Mouse (Mus musculus) layer of hippocampus, postnatal 14 days (tissue): Measurements from ENCODE around the gene Jagn1. TPM values are rescaled to one million over a fixed set of nuclear protein-coding genes. Genes with fewer than 3 reads are reported as not detected.

ENCODE experiments used
- DNase-seq, 2 experiments: peaks; one replicate each; pipeline ENCODE4 v3.0.0; 2021 to 2022; ENCODE audit warnings: low spot score in 2 of 2, mixed read lengths in 1 of 2
- total RNA-seq, 2 experiments: library from RNA; stranded (reverse); gene quantifications; 2 replicates each; pipeline ENCODE4 v1.2.3; 2021

Gene Jagn1
- total RNA-seq, 2 experiments from 2014 or later = 45.6 to 53.3 TPM

DNA sequence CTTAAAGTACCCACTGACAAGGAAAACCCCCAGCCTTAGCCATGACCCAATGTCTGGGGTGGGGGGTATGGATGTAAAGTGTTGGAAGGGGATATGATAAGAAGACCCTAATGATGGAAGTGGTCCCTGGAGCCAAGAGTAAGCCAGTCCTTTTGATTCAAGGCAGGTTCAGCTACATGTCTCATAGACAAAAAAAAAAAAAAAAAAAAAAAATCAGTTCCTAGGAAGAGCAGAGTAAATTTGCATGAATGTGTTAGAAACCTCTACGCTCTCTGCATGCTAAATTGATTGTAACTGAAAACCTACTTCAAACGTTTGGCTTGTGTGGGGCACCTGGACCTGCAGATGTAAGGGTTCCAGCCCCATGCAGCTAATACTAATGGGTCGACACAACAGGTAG is 10.6 kb upstream of the Jagn1 start:
- DNase-seq = no peak

DNA sequence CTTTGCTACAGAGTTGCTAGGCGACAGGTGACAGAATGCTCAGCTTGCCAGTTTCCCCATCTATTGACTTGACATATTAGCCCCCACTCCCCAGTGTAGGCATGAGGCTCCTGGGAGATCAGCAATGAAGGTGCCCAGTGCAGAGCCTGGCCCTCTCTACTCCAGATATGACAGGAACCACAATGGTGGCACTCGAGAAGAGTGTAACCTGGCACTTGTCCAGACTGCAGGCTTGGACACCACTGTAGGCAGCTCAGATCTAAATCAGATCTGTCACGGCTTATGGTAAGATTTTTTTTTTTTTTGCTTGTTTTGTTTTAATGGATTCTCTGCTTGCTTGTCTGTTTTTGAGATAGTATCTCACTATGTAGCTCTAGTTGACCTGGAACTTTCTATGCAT is 8.7 kb upstream of the Jagn1 start:
- no peak for DNase-seq

DNA sequence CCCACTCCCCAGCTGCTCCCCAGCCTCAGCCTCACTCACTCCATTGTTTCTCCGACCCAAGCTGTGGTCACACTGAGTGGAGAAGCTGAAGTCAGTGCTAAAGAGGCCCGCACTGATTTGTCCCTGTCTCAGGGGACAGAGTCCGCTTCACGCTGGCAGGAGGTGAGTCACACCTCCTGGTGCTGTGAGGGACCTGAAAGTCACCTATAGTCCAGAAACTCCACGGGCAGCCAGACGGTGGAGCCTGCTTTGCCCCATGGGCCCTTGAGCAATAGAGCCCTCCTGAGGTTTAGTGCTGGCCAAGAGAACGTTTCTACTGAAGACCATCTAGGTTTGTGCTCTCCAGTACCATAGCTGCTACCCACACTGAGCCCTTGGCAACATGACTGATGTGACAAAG is 7.7 kb upstream of the Jagn1 start:
- no peak for DNase-seq

DNA sequence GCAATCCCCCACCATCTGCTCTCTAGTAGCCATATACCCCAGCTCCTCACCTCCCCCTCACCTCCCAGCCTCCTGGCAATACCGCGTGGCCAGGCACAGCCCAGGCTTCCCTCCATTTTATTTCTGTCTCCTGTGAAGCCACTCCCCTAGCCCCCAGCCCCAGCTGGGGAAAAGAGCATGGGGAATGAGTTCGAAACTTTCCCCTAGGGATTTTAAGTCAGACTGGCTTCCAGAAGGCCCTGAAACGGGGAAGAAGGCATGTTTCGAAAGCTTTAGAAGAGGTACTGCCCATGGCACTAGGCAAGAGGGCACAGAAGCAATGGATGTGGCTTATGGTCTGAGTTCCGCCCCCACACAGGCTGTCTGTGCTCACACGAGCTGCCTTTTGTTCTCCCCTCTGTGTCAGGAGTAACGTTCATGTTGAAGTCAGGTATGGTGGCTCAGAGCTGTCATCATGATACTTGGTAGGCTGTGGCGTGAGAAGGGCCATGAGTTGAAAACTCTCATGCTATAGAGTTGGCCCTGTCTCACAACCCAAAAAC is 6.6 kb upstream of the Jagn1 start, which contains the start of gene Cidec:
Gene Cidec (minus strand): TSS at position 97 of the 542 bp plus-strand sequence.
- DNase-seq = no peak

DNA sequence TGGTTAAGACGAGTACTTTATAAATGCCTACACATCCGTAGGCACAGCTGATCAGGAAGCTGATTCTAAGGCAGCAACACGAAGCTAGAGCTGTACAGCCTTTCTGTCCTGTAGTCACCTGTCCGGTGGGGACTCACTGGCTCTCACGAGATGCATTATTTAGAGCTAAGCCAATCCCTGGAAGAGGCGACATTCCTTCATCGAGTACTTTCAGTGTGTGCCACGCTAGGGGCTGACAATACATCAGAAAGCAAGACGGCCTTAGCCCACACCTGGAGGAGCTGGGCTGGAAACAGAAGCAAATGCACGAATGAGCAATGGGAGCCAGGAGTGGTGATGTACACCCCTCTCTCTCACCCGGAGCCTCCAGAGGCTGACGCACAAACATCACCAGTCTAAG is 5.2 kb upstream of the Jagn1 start:
- no peak for DNase-seq

DNA sequence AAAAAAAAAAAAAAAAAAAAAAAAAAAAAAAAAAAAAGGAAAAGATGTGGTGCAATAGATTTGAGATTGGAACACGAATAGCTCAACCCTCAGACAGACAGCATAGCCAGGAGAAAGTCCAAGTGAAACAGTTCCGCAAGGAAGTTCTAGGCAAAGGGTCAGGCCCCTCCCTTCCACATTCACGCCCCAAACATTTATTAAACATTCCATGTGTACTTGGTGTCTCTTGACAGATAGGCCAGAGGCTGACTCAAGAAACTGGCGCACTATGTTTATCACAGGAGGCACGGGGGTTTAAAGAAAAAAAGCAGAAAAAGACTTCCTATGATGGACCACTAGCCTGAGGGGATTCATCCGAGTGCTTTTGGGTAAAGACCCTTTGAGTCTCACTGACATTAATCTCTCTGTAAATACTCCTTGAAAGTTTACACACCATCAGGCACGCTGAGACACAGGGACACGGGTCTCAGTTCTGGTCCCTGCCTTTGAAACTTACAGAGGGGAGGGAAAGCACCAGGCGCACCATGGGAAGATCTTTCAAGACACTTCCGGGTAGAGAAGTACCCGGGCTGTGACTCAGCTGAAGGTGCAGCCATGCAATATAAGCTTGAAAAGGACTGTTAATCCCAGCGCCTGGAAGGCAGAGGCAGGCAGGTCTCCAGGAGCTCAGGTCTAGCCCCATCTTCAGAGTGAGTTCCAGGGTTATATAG is 3.5 kb upstream of the Jagn1 start:
- no peak for DNase-seq

DNA sequence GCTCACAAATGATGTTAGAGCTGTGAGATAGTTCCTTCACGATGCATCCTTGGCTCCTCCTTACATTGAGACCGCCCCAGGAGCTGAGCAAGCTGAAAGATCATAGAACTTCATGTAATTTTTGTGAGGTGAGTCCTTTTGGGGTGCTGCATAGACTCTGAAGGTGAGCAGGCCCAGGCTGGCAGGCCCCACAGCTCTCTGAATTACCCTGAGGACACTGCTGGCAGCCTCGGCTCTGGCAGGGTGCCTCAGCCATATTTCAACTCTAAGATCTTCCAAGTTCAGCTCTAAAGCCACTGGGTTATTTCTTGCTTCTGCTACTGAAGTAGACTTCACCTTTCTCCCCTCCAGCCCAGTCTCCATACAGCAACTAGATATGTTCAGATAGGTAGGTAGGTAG is 1.7 kb upstream of the Jagn1 start:
- DNase-seq = no peak

DNA sequence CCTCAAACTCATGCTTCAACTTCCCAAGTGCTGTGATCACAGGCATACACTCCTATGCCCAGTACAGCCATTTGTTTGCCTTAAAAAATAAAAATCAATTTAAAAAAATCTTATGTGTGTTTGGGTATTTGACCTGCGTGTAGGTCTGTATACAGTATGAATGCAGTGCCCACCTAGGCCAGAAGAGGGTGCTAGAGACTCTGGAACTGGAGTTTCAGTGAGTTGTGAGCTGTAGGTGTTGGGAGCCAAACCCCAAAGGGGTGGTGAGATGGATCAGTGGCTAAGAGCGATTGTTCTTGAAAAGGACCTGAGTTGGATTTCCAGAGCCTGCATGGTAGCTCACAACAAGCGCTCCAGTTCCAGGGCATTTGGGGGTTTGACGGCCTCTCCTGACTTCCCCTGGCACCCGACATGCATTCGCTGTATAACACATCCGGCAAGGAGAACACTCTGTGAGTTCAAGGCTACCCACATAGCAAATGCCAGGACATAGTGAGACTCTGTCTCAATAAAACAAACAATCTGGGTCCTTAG is 1.2 kb upstream of the Jagn1 start:
- DNase-seq = peak; percentile 58 to 75

DNA sequence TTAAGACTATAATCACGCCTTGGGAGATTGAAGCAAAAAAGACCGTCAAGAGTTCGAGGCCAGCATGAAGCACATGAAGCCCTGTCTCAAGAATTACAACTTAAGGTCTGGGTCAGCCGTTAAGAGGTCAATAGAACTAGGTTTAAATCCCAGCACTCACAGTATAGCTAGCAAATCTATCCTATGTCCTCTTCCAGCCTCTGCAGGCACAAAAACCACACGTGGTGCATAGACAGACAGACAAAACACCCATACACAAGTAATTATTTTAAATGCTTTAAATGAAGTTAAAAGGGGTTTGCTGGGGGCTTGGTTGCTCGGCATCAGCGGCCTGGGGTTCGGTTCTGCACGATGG is 305 bp upstream of the Jagn1 start:
- no peak for DNase-seq

DNA sequence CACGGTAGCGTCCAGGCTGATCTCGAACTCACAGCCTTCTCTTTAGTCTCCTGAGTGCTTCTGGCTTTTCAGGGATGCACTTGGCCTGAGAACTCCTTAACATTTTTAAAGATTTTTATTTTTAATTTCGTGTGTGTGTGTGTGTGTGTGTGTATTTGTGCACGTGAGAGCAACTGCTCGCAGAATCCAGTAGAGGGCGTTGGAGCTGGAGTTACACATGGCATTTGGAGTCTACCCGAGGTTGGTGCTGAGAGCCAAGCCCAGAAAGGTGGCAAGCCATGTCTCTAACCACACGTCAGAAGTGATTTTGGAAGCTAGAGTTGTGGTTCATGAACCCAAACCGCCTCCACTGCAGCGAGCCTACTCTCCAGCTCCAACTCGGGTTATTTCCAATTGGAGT is 722 bp downstream of the Jagn1 start:
- no peak for DNase-seq

DNA sequence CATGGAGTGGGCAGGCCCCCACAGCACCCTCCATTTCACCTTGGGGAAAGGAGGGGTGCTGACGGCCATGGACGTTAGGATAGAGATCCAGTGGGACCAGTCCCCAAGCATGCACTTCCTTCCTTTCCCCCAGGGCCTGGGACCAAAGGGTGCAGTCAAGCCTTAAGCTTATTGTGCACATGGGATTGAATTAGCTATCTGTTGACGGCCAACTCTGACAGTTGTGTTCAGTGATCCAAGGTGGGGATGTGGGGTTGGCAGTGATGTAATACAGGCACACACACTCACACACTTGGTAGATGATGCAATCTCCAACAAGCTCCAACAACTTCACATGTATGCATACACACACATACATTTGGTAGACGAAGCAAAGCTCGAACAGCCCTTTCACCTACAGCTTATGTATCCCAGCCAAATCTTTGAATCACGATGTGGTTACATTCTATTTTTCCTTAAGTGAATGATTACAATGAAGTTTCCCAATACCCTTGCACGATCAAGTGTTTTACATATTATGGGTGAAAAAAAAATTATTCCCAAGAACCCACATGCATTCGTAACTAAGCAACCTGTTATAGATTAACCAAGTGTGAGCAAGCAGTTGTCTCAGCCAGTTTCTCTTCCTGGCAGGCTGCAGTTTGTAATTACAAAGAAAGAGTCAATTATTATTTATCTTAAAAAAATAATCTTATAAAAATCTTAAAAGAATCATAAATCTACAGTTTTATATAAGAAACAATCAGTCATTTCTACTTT is 2.0 kb downstream of the Jagn1 start:
- DNase-seq = no peak

DNA sequence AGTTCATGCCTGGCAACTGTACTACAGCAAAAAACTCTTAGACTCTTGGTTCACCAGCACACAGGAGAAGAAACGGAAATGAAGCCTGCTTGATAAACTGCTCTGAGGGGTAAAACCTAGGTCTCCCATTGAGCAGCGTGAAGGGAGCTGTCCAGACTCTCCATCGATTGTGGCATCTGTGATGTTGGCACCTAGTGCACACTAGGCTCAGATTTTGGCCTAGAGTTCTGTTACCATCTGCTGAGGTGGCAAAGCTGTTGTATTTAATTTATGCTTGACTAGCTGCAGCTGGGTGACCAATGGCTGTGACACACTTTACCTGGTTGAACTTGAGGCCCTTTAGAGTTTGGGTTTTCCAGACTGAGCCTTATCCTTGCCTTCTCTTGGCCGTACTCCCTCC is 5.3 kb downstream of the Jagn1 start:
- no peak for DNase-seq

DNA sequence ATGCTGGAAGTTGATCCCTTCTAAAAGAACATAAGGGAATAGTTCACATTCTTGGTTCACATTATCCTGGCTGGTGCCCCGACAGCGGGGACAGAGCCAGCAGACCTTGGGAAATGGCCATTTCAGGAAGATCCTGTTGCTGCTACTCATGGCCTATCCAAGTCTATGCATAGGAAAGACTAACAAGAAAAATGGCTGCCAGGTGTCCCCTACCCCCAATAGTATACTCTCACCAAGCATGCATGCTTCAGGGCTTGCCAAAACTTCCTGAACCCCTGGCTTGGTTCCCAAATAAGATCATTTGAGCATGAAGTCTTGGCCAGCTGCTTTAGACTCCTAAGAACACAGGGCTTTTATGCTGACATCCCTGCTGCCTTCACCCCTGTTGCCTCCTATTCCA is 9.5 kb downstream of the Jagn1 start:
- no peak for DNase-seq

DNA sequence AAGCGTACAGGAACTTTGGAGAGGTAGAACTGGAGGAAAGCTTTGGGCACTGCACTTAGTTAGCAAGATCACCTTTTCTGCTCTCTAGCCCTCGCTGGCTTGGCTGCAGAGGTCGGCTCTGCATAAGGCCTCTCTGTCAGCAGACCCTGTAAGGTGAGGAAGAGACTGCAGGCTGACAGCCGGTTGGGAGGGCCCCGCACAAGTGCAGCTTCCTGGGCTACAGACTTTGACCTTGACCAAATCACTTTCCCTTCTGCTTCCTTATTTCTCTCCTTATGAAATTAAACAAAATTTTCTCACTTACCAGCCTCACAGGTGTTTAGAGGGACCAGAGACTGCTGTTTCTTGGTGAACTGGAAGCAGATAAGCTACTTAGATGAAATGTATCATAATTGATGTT is 12.6 kb downstream of the Jagn1 start:
- no peak for DNase-seq

DNA sequence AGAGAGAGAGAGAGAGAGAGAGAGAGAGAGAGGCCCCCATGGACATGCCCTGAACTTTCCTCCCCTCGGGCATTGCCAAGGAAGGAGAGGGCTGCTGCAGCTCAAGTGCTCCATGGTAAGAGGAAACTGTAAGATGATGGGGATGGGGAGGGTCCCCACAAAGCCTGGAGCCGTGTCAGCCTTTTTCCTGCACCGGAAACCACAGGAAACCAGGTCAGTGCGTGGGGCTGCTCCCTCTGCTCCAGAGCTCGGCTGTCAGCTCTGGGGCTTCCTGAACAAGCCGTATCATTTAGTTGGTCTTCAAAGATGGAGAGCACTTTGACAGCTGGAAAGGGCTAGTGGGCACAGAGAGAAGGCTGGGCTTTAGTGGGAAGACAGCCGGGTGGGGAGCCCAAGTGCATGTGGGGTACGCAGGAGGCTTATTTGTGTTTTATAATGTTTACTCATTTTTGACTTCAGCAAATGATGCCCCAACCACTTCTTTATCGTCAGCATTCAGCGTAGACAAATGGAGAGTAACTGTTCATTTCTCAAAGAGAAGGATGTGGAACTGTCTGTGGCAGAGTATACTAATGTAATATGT is 15.7 kb downstream of the Jagn1 start, which contains the start of gene Il17re:
Gene Il17re (plus strand): TSS at position 533 of the 583 bp plus-strand sequence.
- no peak for DNase-seq

DNA sequence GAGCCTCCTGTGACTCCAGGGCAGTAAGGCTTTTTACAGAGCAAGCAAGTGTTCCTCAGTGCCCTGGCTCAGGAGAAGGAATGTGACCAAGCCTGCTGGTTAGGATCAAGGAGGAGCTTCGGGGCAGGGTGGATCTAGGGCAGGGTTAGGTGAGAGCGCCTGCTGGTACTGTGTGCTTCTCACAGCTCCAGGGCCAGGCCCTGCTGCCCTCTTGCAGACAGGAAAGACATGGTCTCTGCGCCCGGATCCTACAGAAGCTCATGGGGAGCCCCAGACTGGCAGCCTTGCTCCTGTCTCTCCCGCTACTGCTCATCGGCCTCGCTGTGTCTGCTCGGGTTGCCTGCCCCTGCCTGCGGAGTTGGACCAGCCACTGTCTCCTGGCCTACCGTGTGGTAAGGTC is 16.3 kb downstream of the Jagn1 start:
- no peak for DNase-seq

DNA sequence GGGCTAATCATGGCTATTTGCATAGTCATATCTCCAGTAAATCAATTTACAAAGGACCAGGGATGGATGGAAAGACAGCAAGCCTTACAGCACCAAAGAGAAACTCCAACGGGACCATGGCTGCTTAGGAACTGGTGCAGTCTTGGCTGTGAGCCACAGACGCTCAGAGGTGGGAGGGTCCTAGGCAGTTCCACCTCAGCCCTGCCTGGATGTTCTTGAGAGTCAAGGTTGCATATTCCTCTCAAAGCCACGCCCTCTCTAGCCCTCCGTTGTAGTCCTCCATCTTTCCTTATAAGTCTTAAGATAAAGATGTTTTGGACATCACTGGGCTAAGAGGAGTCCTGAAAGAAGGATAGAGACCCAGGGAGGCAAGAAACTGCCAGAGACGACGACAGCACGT is 21.7 kb downstream of the Jagn1 start:
- DNase-seq = no peak

DNA sequence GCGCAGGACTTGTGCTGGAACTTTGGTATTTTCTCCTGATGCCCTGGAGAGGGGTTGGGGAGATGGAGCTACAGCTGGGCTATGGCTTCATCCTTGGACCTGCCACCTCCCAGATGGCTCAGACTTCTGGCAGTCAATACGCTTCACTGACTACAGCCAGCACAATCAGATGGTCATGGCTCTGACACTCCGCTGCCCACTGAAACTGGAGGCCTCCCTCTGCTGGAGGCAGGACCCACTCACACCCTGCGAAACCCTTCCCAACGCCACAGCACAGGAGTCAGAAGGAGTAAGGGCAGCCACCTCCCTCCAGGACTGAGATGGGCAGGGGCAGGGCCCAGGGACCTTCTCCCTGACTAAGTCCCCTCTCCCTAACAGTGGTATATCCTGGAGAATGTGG is 23.2 kb downstream of the Jagn1 start:
- DNase-seq = no peak

DNA sequence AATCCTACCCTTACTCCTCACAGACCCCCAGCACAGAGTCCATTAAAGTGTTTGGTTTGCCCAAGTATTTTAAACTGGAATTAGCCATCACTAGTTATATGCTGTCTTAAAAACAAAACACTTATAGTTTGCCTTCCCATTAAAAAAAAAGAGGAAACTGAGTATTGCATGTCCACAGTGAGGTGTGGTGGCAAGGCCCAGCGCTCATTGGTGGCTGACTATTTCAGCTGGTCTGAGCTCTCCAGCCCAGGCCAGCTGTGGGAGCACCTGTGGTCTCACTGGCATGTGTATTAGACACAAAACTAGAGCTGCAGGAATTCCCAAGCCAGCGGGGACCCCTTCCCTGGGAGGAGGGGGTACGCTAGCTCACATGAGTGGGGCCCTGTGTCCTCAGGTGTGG is 26.1 kb downstream of the Jagn1 start:
- no peak for DNase-seq

DNA sequence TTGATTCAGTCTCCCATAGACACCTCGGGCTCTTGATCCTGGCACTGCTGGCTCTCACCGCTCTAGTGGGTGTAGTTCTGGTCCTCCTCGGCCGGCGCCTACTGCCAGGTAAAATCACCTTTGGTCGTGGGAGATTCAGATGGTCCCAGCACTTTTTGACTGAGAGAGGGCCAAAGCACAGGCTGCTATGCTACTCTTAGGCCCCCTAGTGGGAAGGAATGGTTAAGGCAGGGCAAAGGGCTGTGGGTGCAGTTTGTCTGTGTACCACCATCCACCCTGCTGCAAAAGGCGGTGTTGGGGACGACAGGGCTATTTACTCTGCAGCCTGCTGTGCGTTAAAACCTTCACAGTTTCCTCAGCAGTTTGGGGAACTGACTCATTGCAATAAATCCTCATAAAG is 26.7 kb downstream of the Jagn1 start:
- peak; percentile 60 to 61 for DNase-seq

DNA sequence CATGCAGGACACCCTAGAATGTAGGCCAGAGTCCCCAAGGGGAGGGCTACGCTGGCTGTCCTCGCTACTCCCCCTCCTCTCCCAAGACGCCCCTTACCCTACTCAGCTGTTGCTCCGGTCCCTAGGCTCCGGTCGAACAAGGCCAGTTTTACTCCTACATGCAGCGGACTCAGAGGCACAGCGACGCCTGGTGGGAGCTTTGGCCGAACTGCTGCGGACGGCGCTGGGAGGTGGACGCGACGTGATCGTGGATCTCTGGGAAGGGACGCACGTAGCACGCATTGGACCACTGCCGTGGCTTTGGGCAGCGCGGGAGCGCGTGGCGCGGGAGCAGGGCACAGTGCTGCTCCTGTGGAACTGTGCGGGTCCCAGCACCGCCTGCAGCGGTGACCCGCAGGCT is 27.1 kb downstream of the Jagn1 start:
- peak; percentile 70 for DNase-seq
